35 mouse cellular contexts compared by ENCODE assay signal in the genomic region with DNA sequence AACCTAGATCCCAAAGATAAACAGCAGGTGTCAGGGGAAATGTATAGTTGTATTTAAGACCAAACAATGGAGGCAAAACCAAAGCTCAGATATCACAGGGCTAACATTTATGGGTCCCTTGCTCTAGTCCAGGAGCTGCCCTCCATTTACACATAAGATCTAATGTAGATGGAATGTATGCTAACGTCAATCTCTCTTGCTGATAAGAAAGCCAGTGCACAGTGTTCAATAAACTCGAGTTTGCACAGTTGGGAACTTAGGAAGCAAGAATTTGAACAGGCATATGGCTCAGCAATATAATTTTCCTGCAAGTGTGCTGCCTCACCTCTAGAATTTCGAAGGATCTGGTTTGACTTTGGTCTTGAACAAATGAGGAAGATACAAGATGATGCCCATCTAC.
"Had no signal": no experiment of that assay in that cellular context is flagged by ENCODE, and none has a peak within 500 bp of the region (broad histone marks: within the 10 kb centered on the region; RNA-seq: fewer than 3 reads in every experiment).

No protein-coding gene starts in this region.

- H3K9ac ChIP-seq: heart, embryonic 12.5 days; heart, embryonic 13.5 days; heart, embryonic 15.5 days; hindbrain, embryonic 12.5 days; hindbrain, embryonic 13.5 days; hindbrain, embryonic 14.5 days; hindbrain, embryonic 15.5 days; intestine, embryonic 15.5 days; kidney, embryonic 15.5 days had no signal

- H3K9me3 ChIP-seq: heart, embryonic 10.5 days; heart, embryonic 12.5 days; heart, embryonic 13.5 days; heart, embryonic 15.5 days; hindbrain, embryonic 10.5 days; hindbrain, embryonic 12.5 days; hindbrain, embryonic 13.5 days; hindbrain, embryonic 15.5 days; intestine, embryonic 15.5 days; kidney, embryonic 15.5 days had no signal

- H3K27me3 ChIP-seq: heart, embryonic 12.5 days; heart, embryonic 13.5 days; heart, embryonic 15.5 days; hindbrain, embryonic 12.5 days; hindbrain, embryonic 13.5 days; hindbrain, embryonic 15.5 days; intestine, embryonic 15.5 days; kidney, embryonic 15.5 days had no signal

- DNase-seq: heart, adult 2 months; heart, postnatal 10 days; heart, postnatal 14 days; heart, postnatal 36 days; heart, postnatal 4 days; kidney, adult 11 months; kidney, adult 18-20 months; kidney, adult 2 months; kidney, adult 8-10 months; kidney, adult 9 months; kidney, postnatal 10 days; kidney, postnatal 14 days; kidney, postnatal 25 days; kidney, postnatal 36 days; kidney, postnatal 4 days; layer of hippocampus, adult 9-11 months had no signal

- H3K36me3 ChIP-seq: heart, embryonic 10.5 days; heart, embryonic 12.5 days; heart, embryonic 13.5 days; heart, embryonic 15.5 days; hindbrain, embryonic 10.5 days; hindbrain, embryonic 12.5 days; hindbrain, embryonic 13.5 days; hindbrain, embryonic 15.5 days; intestine, embryonic 15.5 days; kidney, embryonic 15.5 days had no signal

- H3K27ac ChIP-seq: heart, adult 2 months; heart, embryonic 10.5 days; heart, embryonic 13.5 days; heart, embryonic 15.5 days; hindbrain, embryonic 10.5 days; hindbrain, embryonic 12.5 days; hindbrain, embryonic 13.5 days; hindbrain, embryonic 14.5 days; hindbrain, embryonic 15.5 days; hindbrain, postnatal 0 days; intestine, embryonic 15.5 days; kidney, embryonic 15.5 days; kidney, postnatal 0 days; layer of hippocampus, adult 2 months had no signal

- H3K4me1 ChIP-seq: heart, embryonic 10.5 days; heart, embryonic 12.5 days; heart, embryonic 13.5 days; heart, embryonic 15.5 days; hindbrain, embryonic 10.5 days; hindbrain, embryonic 12.5 days; hindbrain, embryonic 13.5 days; hindbrain, embryonic 15.5 days; intestine, embryonic 15.5 days; kidney, embryonic 15.5 days had no signal

- ATAC-seq: hindbrain, embryonic 16.5 days; hindbrain, postnatal 0 days; inflammation-experienced regulatory T-cells, adult 6 months; intestine, embryonic 15.5 days; intestine, embryonic 16.5 days; intestine, postnatal 0 days had no signal

- H3K4me3 ChIP-seq: heart, adult 2 months; heart, embryonic 10.5 days; heart, embryonic 12.5 days; heart, embryonic 13.5 days; heart, embryonic 15.5 days; hindbrain, embryonic 10.5 days; hindbrain, embryonic 12.5 days; hindbrain, embryonic 13.5 days; hindbrain, embryonic 15.5 days; intestine, embryonic 15.5 days; kidney, embryonic 15.5 days; layer of hippocampus, adult 2 months had no signal

- H3K4me2 ChIP-seq: heart, embryonic 11.5 days; heart, embryonic 12.5 days; heart, embryonic 13.5 days; heart, embryonic 15.5 days; hindbrain, embryonic 12.5 days; hindbrain, embryonic 13.5 days; hindbrain, embryonic 14.5 days; hindbrain, embryonic 15.5 days; intestine, embryonic 15.5 days; kidney, embryonic 15.5 days had no signal
